Mouse (Mus musculus): ENCODE data around the gene Macc1. TPM values are rescaled to one million over a fixed set of nuclear protein-coding genes. Genes with fewer than 3 reads are reported as not detected.

Gene Macc1
- polyA plus RNA-seq, 1 experiment, result 0.05 TPM

- H3K27ac ChIP-seq (ENCODE audit: control insufficient read depth, insufficient read depth, low read length), result no peak overlapping the region
- TF ChIP-seq CTCF (IDR thresholded peaks at IDR 0.05; ENCODE audit: borderline replicate concordance, control insufficient read depth, extremely low read depth, insufficient read depth, low read length, poor library complexity) (no peak), POLR2A (IDR thresholded peaks at IDR 0.05; ENCODE audit: control insufficient read depth, extremely low read depth, insufficient read depth, low read length, poor library complexity) (no peak)
- H3K36me3 ChIP-seq (ENCODE audit: control insufficient read depth, insufficient read depth, low read length), result no peaks in the 10 kb centered on the region
- whole genome bisulfite sequencing, result 98% methylated on average over 2 of the region's 2 CpGs
- no peaks in the 10 kb centered on the region for H3K4me1 ChIP-seq (replicated peaks; ENCODE audit: control insufficient read depth, insufficient read depth, low read length)
- no peak for DNase-seq
- no peaks in the 10 kb centered on the region for H3K27me3 ChIP-seq (ENCODE audit: control insufficient read depth, insufficient read depth, low read length)
- no peak overlapping the region for H3K4me3 ChIP-seq (ENCODE audit: control insufficient read depth, insufficient read depth, low read length)
These were observed 112.3 kb downstream of the Macc1 start for GRCm38 (mm10) chr12:119426182-119426886.

- Histone ChIP-seq H3K36me3 (ENCODE audit: control insufficient read depth, insufficient read depth, low read length) (no peaks in the 10 kb centered on the region), H3K27ac (ENCODE audit: control insufficient read depth, insufficient read depth, low read length) (no peak overlapping the region), H3K27me3 (ENCODE audit: control insufficient read depth, insufficient read depth, low read length) (no peaks in the 10 kb centered on the region), H3K4me3 (ENCODE audit: control insufficient read depth, insufficient read depth, low read length) (no peak overlapping the region), H3K4me1 (replicated peaks; ENCODE audit: control insufficient read depth, insufficient read depth, low read length) (no peaks in the 10 kb centered on the region)
- no peak for TF ChIP-seq POLR2A (IDR thresholded peaks at IDR 0.05; ENCODE audit: control insufficient read depth, extremely low read depth, insufficient read depth, low read length, poor library complexity)
- no peak for TF ChIP-seq CTCF (IDR thresholded peaks at IDR 0.05; ENCODE audit: borderline replicate concordance, control insufficient read depth, extremely low read depth, insufficient read depth, low read length, poor library complexity)
- 88% methylated on average over 1 of the region's 1 CpGs for WGBS
- DNase-seq, result peak; percentile 16
These were observed 112.8 kb downstream of the Macc1 start for GRCm38 (mm10) chr12:119426887-119427204.

- no peak overlapping the region for H3K4me3 ChIP-seq (ENCODE audit: control insufficient read depth, insufficient read depth, low read length)
- WGBS, result 82% methylated on average over 2 of the region's 2 CpGs
- no peak for TF ChIP-seq POLR2A (IDR thresholded peaks at IDR 0.05; ENCODE audit: control insufficient read depth, extremely low read depth, insufficient read depth, low read length, poor library complexity)
- no peak for TF ChIP-seq CTCF (IDR thresholded peaks at IDR 0.05; ENCODE audit: borderline replicate concordance, control insufficient read depth, extremely low read depth, insufficient read depth, low read length, poor library complexity)
- no peaks in the 10 kb centered on the region for H3K4me1 ChIP-seq (replicated peaks; ENCODE audit: control insufficient read depth, insufficient read depth, low read length)
- H3K27me3 ChIP-seq (ENCODE audit: control insufficient read depth, insufficient read depth, low read length), result no peaks in the 10 kb centered on the region
- DNase-seq, result no peak
- no peak overlapping the region for H3K27ac ChIP-seq (ENCODE audit: control insufficient read depth, insufficient read depth, low read length)
- no peaks in the 10 kb centered on the region for H3K36me3 ChIP-seq (ENCODE audit: control insufficient read depth, insufficient read depth, low read length)
These were observed 126.7 kb downstream of the Macc1 start for GRCm38 (mm10) chr12:119440720-119441119.

- Histone ChIP-seq H3K4me3 (ENCODE audit: control insufficient read depth, insufficient read depth, low read length) (no peak overlapping the region), H3K27me3 (ENCODE audit: control insufficient read depth, insufficient read depth, low read length) (no peaks in the 10 kb centered on the region), H3K27ac (ENCODE audit: control insufficient read depth, insufficient read depth, low read length) (no peak overlapping the region), H3K36me3 (ENCODE audit: control insufficient read depth, insufficient read depth, low read length) (no peaks in the 10 kb centered on the region), H3K4me1 (replicated peaks; ENCODE audit: control insufficient read depth, insufficient read depth, low read length) (no peaks in the 10 kb centered on the region)
- TF ChIP-seq CTCF (IDR thresholded peaks at IDR 0.05; ENCODE audit: borderline replicate concordance, control insufficient read depth, extremely low read depth, insufficient read depth, low read length, poor library complexity) (no peak), POLR2A (IDR thresholded peaks at IDR 0.05; ENCODE audit: control insufficient read depth, extremely low read depth, insufficient read depth, low read length, poor library complexity) (no peak)
- 93% methylated on average over 2 of the region's 2 CpGs for WGBS
- no peak for DNase-seq
These were observed 136.0 kb downstream of the Macc1 start for GRCm38 (mm10) chr12:119450116-119450515.

DNA sequence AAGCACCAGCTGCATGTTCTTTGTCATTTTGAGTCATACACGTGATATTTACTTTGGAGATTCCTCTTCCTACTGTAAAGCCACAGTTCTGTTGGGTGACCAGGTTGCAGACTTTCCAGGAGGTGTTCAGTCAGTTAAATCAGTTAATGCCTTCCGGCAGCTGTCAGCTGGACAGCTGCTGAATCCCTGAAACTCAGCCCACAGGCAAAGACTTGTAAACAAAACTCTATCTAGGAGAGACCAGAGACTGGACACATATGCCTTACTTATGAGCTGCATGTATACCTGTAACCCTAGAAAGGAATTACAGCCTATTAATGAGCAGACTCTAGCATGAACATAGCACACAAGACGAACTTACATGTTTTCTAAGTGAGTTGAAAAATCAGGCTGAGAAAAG lies 137.2 kb downstream of the Macc1 start:
- H3K4me1 ChIP-seq (replicated peaks; ENCODE audit: control insufficient read depth, insufficient read depth, low read length), result no peaks in the 10 kb centered on the region
- H3K27me3 ChIP-seq (ENCODE audit: control insufficient read depth, insufficient read depth, low read length), result no peaks in the 10 kb centered on the region
- no peak overlapping the region for H3K27ac ChIP-seq (ENCODE audit: control insufficient read depth, insufficient read depth, low read length)
- WGBS, result 81% methylated on average over 3 of the region's 3 CpGs
- no peak overlapping the region for H3K4me3 ChIP-seq (ENCODE audit: control insufficient read depth, insufficient read depth, low read length)
- H3K36me3 ChIP-seq (ENCODE audit: control insufficient read depth, insufficient read depth, low read length), result no peaks in the 10 kb centered on the region
- DNase-seq, result no peak
- TF ChIP-seq CTCF (IDR thresholded peaks at IDR 0.05; ENCODE audit: borderline replicate concordance, control insufficient read depth, extremely low read depth, insufficient read depth, low read length, poor library complexity) (no peak), POLR2A (IDR thresholded peaks at IDR 0.05; ENCODE audit: control insufficient read depth, extremely low read depth, insufficient read depth, low read length, poor library complexity) (no peak)

DNA sequence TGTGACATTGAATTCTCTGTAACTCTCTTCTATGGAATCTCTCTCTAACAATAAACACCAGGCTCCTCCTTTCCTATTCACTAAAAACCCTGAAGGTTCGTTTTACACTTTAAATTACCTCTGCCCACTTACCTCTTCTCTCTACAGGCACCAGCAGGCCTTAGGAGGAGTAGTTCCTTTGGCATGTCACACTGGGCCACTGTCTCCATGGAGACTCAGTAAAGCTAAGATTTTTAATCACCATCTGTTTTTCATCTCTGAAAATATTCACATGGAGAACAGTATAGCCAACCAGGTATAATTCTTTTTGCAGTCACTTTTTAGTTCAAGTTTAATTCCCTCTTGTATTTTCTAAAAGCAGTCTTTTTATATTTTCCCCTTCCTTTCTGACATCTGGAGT lies 140.0 kb downstream of the Macc1 start:
- H3K4me1 ChIP-seq (replicated peaks; ENCODE audit: control insufficient read depth, insufficient read depth, low read length), result no peaks in the 10 kb centered on the region
- no peak for TF ChIP-seq POLR2A (IDR thresholded peaks at IDR 0.05; ENCODE audit: control insufficient read depth, extremely low read depth, insufficient read depth, low read length, poor library complexity)
- TF ChIP-seq CTCF (IDR thresholded peaks at IDR 0.05; ENCODE audit: borderline replicate concordance, control insufficient read depth, extremely low read depth, insufficient read depth, low read length, poor library complexity), result no peak
- no peaks in the 10 kb centered on the region for H3K27me3 ChIP-seq (ENCODE audit: control insufficient read depth, insufficient read depth, low read length)
- H3K36me3 ChIP-seq (ENCODE audit: control insufficient read depth, insufficient read depth, low read length), result no peaks in the 10 kb centered on the region
- H3K4me3 ChIP-seq (ENCODE audit: control insufficient read depth, insufficient read depth, low read length), result no peak overlapping the region
- no peak for DNase-seq
- H3K27ac ChIP-seq (ENCODE audit: control insufficient read depth, insufficient read depth, low read length), result no peak overlapping the region
- 68% methylated on average over 1 of the region's 1 CpGs for WGBS
